Mouse (Mus musculus): ENCODE data around the gene Cirbp. TPM values are rescaled to one million over a fixed set of nuclear protein-coding genes. Genes with fewer than 3 reads are reported as not detected.
A peak's percentile ranks its signal among the peaks of the same experiment; 100 is the strongest.

Gene Cirbp
- polyA plus RNA-seq, 1 experiment from 2014 or later, result 153 TPM

DNA sequence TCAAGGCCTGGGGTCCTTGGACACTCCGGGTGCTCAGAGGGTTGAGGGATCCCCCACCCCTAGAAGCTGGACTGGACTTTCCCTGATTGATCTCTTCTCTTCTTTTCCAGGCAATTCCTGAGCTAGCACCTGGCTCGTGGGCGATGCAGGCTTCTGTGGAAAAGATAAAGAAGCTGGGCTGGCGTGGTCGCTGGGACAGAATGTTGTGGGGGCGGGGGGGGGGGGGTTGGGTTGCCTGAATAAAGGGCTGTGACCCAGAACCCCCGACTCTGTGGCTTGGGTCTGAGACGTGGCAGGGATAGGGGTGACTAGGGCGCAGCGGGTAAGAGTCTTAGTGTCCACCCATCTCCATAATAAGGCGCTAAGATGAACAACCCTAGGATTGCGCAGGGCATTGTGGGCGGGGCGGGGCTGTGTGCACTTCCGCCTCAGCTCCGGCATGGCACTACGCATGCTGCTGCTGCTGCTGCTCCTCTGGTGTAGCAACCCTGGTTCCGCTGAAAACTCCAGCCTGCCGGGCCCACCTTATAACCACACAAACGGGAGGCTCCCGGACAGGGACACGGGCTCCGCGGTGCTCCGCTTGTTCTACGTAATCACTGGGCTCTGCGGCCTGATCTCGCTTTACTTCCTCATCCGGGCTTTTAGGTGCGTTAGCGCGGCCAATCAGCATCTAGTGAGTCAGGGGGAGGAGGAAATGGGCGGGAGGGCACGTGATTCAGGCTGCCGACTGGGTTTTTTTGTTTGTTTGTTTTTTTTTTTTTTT, 6.9 kb downstream of the Cirbp start, which contains the start of gene 1600002K03Rik:
TSS of gene 1600002K03Rik (plus strand) at position 418 of the 766 bp plus-strand sequence.
- WGBS, result 8% methylated on average over 35 of the region's 35 CpGs

DNA sequence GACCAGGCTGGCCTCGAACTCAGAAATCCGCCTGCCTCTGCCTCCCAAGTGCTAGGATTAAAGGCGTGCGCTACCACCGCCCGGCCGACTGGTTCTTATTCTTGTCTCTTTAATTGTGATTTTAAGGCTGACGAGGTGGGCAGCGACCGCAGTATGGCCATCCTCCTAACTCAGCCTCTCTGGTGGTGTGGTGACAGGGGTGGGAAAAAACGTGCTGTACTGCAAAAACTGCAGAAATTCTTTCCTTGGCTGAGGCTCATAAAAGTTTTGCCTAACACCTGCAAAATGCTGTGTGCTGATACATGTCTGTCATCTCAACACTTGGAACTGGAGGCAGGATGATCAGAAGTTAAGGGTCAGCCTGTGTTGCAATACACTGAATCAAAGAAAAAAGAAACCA, 7.6 kb downstream of the Cirbp start:
- WGBS, result 14% methylated on average over 11 of the region's 11 CpGs
- peak overlapping the region; percentile 89 for H3K27ac ChIP-seq
- no peak for DNase-seq (ENCODE audit: low spot score)
- peaks cover 45% of the 10 kb centered on the region for H3K36me3 ChIP-seq
- no peaks in the 10 kb centered on the region for H3K9me3 ChIP-seq
- H3K27me3 ChIP-seq (ENCODE audit: insufficient read depth, poor library complexity, severe bottlenecking), result no peaks in the 10 kb centered on the region; the same call in 1 of the 2 replicates
- H3K4me1 ChIP-seq (replicated peaks), result peaks cover 87% of the 10 kb centered on the region
- H3K4me3 ChIP-seq, result peak overlapping the region; percentile 65

More for the DNA sequence above, 6.9 kb downstream of the Cirbp start, which contains the start of gene 1600002K03Rik:
- Histone ChIP-seq H3K27ac (peak within 1 kb of the TSS; percentile 89), H3K36me3 (peaks cover 45% of the 10 kb centered on the region), H3K9me3 (no peaks in the 10 kb centered on the region), H3K4me1 (replicated peaks) (peaks cover 81% of the 10 kb centered on the region), H3K4me3 (peak within 1 kb of the TSS; percentile 65), H3K27me3 (ENCODE audit: insufficient read depth, poor library complexity, severe bottlenecking) (no peaks in the 10 kb centered on the region; the same call in 1 of the 2 replicates)
- peak; percentile 92 for DNase-seq (ENCODE audit: low spot score)

DNA sequence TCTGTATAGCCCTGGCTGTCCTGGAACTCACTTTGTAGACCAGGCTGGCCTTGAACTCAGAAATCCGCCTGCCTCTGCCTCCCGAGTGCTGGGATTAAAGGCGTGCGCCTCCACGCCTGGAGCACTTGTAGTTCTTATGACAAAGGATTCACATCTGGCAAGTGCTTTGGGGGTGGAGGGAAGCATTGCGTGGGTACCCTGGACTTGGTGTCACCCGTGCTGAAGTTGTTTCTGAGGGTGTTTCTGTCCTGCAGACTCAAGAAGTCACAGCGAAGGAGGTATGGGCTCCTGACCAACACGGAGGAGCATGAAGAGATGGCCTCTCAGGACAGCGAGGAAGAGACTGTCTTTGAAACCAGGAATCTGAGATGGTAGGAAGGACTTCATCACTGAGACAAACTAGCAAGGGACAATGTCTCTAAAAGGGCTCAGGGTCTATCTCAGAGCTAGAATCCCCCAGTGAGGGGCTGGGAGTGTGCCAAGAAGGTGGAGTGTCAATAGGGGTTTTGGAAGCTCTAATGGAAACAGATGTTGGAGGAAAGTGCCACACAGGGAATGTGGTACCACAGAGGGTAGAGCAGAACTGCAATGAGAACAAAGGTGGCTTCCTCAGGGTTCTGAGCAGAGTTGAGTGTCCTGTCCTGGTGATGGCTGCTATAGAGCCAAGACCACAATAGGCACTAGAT, 8.3 kb downstream of the Cirbp start:
- H3K9me3 ChIP-seq, result no peaks in the 10 kb centered on the region
- peak overlapping the region; percentile 28; the same call in 1 of the 2 replicates for H3K4me3 ChIP-seq
- H3K4me1 ChIP-seq (replicated peaks), result peaks cover 86% of the 10 kb centered on the region
- WGBS, result 88% methylated on average over 10 of the region's 10 CpGs
- H3K36me3 ChIP-seq, result peaks cover 42% of the 10 kb centered on the region
- DNase-seq (ENCODE audit: low spot score), result no peak
- no peaks in the 10 kb centered on the region; the same call in 1 of the 2 replicates for H3K27me3 ChIP-seq (ENCODE audit: insufficient read depth, poor library complexity, severe bottlenecking)
- peak overlapping the region; percentile 16; the same call in 1 of the 2 replicates for H3K27ac ChIP-seq

DNA sequence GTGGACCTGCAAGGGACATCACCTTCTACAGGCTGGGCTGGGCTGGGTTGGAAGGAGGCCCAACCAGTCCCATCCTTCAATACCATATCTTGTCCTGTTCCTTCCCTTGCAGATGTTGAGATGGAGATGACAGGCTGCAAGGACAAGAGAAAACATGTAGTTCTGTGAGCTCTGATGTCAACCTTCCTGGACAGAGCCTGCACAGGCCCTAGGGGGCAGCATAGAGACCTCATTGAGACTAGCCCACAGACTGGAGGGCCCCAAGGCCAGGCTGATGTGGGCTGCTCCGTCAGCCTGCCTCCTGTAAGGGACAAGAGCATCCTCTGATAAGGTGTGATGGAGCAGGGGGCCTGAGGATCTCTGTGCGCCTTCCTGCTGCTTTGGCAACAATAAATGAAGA, 8.9 kb downstream of the Cirbp start:
- H3K36me3 ChIP-seq, result peaks cover 37% of the 10 kb centered on the region
- peak overlapping the region; percentile 16; the same call in 1 of the 2 replicates for H3K27ac ChIP-seq
- H3K27me3 ChIP-seq (ENCODE audit: insufficient read depth, poor library complexity, severe bottlenecking), result no peaks in the 10 kb centered on the region; the same call in 1 of the 2 replicates
- DNase-seq (ENCODE audit: low spot score), result peak; percentile 58
- H3K4me1 ChIP-seq (replicated peaks), result peaks cover 81% of the 10 kb centered on the region
- 56% methylated on average over 2 of the region's 2 CpGs for WGBS
- H3K9me3 ChIP-seq, result no peaks in the 10 kb centered on the region
- H3K4me3 ChIP-seq, result peak overlapping the region; percentile 28

DNA sequence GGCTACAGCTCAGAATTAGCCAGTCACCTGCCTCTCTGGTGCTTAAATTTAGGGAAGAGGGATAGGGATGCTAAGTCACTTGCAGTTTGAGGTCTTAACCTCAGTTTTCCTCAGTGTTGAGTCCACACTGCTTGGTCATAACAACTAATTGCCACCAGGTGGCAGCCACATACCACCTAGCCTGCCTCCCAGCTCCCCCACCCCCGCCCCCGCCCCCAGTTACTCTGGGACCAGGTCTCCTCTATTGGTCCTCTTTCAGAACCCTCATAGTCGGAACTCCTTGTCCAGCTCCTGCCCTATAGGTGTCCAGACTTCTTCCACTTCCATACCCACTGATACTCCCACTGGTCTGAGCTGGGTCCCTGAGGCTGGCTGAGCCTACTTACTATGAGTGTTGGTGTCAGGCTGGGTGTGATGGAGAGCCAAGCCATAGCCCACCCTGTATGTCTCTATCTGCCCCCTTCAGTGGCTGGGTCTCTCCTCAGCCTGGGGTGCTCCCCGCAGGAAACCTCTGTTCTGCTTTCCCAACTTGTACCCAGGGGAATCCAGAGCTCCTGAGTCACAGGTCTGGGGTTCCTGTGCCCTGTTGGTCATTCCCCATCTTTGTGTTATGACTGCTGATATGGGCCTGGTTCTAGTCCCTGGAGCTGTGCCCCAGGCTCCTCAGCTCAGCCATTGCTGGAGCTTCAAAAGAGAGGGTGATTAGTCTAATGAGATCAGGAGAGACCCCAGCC, 9.9 kb downstream of the Cirbp start:
- peak overlapping the region; percentile 64 for H3K27ac ChIP-seq
- H3K9me3 ChIP-seq, result no peaks in the 10 kb centered on the region
- no peak overlapping the region for H3K4me3 ChIP-seq
- H3K27me3 ChIP-seq (ENCODE audit: insufficient read depth, poor library complexity, severe bottlenecking), result no peaks in the 10 kb centered on the region; the same call in 1 of the 2 replicates
- H3K4me1 ChIP-seq (replicated peaks), result peaks cover 81% of the 10 kb centered on the region
- DNase-seq (ENCODE audit: low spot score), result peak; percentile 67
- 23% methylated on average over 4 of the region's 4 CpGs for WGBS
- H3K36me3 ChIP-seq, result peaks cover 27% of the 10 kb centered on the region

DNA sequence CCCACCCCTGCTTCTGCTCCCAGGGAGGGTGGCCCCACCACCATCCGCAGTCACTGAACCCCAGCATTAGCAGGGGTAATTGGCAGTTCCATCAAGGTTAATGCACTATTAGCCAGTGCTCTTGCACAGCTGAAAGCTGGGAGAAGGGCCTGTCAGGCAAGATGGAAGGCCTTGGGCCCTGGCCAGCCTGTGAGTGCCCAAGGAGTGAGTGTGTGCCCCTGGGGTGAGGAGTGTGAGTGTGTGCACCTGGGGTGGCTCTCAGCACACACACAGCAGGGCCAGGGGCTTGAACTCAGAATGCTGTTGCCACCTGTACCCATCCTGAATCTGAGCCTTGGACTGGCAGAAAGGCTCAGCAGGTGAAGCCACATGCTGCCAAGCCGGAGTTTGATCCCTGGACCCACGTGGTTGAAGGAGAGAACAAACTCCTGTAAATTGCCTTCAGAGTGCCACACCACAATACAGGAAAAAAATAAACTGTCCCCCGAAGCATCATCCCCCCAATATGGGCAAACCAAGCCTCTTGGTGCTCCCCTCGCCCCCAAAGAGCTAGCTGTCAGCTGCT, 10.6 kb downstream of the Cirbp start:
- H3K27me3 ChIP-seq (ENCODE audit: insufficient read depth, poor library complexity, severe bottlenecking), result no peaks in the 10 kb centered on the region; the same call in 1 of the 2 replicates
- H3K27ac ChIP-seq, result 0 out of 2 replicates have a peak overlapping the region, but pooled peaks have one; percentile 64
- DNase-seq (ENCODE audit: low spot score), result no peak
- no peaks in the 10 kb centered on the region for H3K9me3 ChIP-seq
- whole genome bisulfite sequencing, result 78% methylated on average over 5 of the region's 5 CpGs
- peaks cover 20% of the 10 kb centered on the region for H3K36me3 ChIP-seq
- H3K4me1 ChIP-seq (replicated peaks), result peaks cover 84% of the 10 kb centered on the region
- no peak overlapping the region for H3K4me3 ChIP-seq

DNA sequence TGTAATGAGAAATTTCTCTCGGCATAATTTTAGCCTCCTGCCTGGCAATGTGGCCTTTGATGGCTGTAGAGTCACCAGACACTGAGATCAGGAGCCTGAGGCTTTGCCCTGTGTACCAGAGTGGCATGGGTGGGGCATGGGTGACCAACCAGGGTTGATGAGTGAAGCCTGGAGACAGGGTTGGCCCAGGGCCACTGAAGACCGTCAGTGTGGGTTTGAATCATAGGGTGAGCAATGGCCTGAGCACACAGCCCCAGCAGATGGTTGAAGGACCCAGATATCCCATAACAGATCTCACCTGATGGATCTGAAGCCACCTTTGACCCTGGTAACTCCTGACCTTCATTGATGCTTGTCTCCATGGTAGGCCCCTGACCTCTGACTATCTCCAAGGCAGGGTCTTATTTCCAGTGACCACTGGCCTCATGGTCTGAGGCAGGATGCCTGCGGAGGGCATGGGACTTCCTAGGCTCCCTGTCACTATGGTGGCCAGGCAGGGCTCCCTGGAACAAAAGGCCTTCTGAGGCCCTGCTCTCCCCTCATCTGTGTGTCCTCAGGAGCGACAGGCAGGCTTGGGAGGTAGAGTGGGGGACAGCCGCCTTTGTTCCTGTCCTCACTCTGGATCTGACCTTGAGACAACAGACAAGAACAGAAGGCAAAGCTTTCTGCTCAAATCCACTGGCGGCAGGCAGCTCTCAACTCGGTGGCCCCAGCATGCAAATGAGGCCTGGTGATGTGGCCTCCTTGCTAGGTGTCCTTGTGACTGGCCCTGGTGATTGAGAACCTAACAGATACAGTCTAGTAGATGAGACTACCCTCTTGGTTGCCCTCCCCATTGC, 11.9 kb downstream of the Cirbp start:
- no peaks in the 10 kb centered on the region; the same call in 1 of the 2 replicates for H3K27me3 ChIP-seq (ENCODE audit: insufficient read depth, poor library complexity, severe bottlenecking)
- peak overlapping the region; percentile 77 for H3K27ac ChIP-seq
- WGBS, result 51% methylated on average over 7 of the region's 7 CpGs
- no peak for DNase-seq (ENCODE audit: low spot score)
- H3K4me1 ChIP-seq (replicated peaks), result peaks cover 84% of the 10 kb centered on the region
- H3K9me3 ChIP-seq, result no peaks in the 10 kb centered on the region
- H3K36me3 ChIP-seq, result peaks cover 19% of the 10 kb centered on the region
- peak overlapping the region; percentile 70; the same call in 1 of the 2 replicates for H3K4me3 ChIP-seq

DNA sequence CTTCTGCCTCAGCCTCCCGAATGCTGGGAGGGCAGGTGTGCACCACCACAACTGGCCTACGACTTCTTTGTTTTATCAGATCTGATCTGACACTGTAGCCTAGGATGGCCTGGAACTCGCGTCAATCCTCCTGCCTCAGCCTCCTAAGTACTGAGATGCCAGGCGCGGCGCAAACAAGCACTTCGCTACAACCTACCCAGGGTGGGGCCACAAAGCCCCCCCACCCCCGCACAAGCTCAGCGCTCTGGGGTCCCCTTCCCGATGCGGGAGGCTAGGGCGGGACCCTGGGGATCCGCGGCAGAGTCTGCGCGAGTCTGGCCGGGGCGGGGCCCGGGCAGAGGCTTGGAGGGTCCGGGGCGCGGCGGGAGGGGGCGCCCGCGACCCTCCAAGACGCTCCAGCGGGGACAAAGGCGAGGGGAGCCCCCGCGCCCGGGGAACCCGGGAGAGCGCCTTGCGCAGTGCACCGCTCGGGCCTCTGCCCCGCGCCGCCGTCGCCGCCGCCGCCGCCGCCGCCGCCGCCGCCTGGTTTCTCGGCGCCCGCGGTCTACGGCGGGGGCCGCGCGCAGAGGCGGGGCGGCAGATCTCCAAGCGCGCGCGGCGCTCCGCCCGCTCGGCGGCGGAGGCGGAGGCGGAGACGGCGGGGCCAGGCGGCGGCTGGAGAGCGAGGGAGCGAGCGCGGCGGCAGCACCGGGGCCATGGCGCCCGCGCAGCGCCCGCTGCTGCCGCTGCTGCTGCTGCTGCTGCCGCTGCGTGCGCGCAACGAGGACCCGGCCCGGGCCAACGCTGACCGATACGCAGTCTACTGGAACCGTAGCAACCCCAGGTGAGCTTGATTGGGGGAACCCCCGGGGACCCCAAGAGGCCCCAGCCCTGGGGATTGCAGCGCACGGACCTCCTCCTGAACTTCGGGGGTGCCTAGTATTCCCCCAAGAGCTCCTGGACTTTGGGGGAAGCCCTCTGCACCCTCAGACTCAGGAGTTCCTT, 13.6 kb downstream of the Cirbp start, which contains the start of gene Efna2:
TSS of gene Efna2 (plus strand) at position 415 of the 984 bp plus-strand sequence.
- WGBS, result 2% methylated on average over 103 of the region's 106 CpGs
- Histone ChIP-seq H3K9me3 (no peaks in the 10 kb centered on the region), H3K27ac (peak within 1 kb of the TSS; percentile 91), H3K4me3 (peak within 1 kb of the TSS; percentile 70), H3K4me1 (replicated peaks) (peaks cover 79% of the 10 kb centered on the region), H3K36me3 (peaks cover 33% of the 10 kb centered on the region), H3K27me3 (ENCODE audit: insufficient read depth, poor library complexity, severe bottlenecking) (peaks cover 7% of the 10 kb centered on the region; the same call in 1 of the 2 replicates)
- DNase-seq (ENCODE audit: low spot score), result peak; percentile 72

DNA sequence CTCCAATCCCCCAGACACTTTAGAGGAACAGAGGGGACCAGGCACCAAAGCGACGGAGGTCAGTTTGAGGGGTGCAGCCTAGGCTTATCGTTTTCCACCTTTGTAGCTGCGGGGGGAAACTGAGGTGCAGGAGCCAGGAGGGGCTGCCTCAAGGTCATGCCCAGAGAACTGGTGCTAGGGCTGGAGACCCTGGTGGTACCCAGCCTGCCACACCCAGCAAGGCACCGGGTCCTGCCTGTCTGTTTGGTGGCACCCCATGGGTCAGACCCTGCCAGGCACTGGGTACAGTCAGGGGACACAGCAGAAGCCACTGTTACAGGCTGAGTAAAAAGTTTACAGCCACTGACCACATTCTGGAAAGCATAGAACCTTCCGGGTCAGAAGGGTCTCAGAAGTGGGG, 14.5 kb downstream of the Cirbp start:
- H3K4me3 ChIP-seq, result peak overlapping the region; percentile 70
- peaks cover 75% of the 10 kb centered on the region for H3K4me1 ChIP-seq (replicated peaks)
- 50% methylated on average over 6 of the region's 6 CpGs for WGBS
- peak overlapping the region; percentile 91 for H3K27ac ChIP-seq
- H3K9me3 ChIP-seq, result no peaks in the 10 kb centered on the region
- peaks cover 14% of the 10 kb centered on the region for H3K27me3 ChIP-seq (ENCODE audit: insufficient read depth, poor library complexity, severe bottlenecking)
- DNase-seq (ENCODE audit: low spot score), result no peak
- H3K36me3 ChIP-seq, result peaks cover 37% of the 10 kb centered on the region

DNA sequence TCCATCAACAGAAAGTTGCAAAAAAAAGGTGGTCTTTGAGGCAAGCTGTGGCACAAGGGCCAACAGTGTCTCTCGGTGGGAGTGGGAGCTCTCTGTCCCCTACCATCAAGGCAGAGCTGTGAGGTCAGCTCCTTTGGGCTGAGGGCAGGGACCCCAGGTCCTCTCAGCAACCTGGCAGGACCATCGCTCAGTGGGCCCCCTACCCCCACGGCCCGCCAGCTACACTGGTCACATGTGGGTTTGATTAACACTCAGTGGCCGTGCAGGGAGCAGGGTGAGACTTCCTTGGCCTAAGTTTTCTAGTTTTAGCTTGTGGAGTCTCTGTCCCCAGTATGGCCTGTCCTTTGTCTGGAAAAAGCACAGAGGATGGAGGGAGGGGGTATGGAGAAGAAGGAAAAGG, 15.0 kb downstream of the Cirbp start:
- Histone ChIP-seq H3K27ac (peak overlapping the region; percentile 91), H3K4me1 (replicated peaks) (peaks cover 75% of the 10 kb centered on the region), H3K36me3 (peaks cover 38% of the 10 kb centered on the region), H3K27me3 (ENCODE audit: insufficient read depth, poor library complexity, severe bottlenecking) (peaks cover 19% of the 10 kb centered on the region), H3K9me3 (no peaks in the 10 kb centered on the region), H3K4me3 (peak overlapping the region; percentile 70)
- WGBS, result 53% methylated on average over 5 of the region's 5 CpGs
- peak; percentile 39 for DNase-seq (ENCODE audit: low spot score)
